Mouse (Mus musculus) gastrocnemius, adult 18-20 months (tissue): ENCODE results near the gene Slfn14. TPM values are rescaled to one million over a fixed set of nuclear protein-coding genes. Genes with fewer than 3 reads are reported as not detected.
"Not testable (repeated sequence)": the region's sequence is repeated elsewhere in the genome, so short reads cannot be mapped to it uniquely, and the experiment has no call there.

Source experiments
- DNase-seq: peaks from one replicate; pipeline ENCODE4 v3.0.0; 2021; ENCODE audit warnings: low spot score
- long read RNA-seq, 2 experiments: library from polyadenylated mRNA; stranded (forward); transcript quantifications; one replicate each; pipeline ENCODE4 v2.0.0; 2021
- total RNA-seq, 2 experiments: library from RNA; stranded (reverse); gene quantifications; 2 replicates each; pipeline ENCODE4 v1.2.3; 2021

The Slfn14 gene
- total RNA-seq, result not detected
- long read RNA-seq, experiment 1, result 0 reads
- long read RNA-seq, experiment 2, result 0 reads

GRCm38 (mm10) chr11:83286566-83286965, at the start of gene Slfn14:
Gene Slfn14 (minus strand): TSS chr11:83286726.
- no peak for DNase-seq

- no peak for DNase-seq
These were observed 49.3 kb upstream of the Slfn14 start for GRCm38 (mm10) chr11:83335826-83336225.

GRCm38 (mm10) chr11:83327427-83327826, 40.9 kb upstream of the Slfn14 start:
- peak; percentile 13 for DNase-seq

DNA sequence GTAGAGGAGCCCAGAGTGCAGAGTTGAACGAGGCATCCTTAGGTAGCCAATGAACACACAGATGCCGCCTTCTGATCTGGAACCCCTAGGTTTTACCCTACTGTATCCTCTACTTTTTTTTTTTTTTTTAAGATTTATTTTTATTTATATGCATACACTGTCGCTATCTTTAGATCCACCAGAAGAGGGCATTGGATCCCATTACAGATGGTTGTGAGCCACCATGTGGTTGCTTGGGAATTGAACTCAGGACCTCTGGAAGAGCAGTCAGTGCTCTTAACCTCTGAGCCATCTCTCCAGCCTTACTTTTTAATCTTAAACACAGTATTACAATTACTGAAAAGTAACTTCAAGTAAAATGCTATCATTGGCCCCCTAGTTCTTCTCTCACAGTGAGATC, 40.2 kb upstream of the Slfn14 start:
- not testable (repeated sequence) for DNase-seq

DNA sequence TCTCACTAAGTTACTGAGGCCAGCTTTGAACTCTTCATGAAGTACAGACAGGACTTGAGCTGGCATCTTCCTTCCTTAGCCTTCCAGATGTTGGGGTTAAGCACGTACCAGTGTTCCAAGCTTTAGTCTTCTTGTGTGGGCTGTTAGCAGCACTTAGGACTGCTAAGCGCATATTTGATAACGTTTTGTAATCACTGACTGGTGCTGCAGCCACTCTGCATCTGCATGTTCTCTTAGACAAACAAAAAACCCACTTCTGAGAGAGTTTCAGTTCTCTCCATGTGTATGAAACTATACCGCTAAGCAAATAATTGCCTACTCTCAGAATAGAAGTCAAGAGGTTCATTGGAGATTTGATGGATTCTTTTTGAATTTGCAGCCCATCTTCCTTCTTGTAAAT, 32.5 kb upstream of the Slfn14 start:
- DNase-seq, result no peak

DNA sequence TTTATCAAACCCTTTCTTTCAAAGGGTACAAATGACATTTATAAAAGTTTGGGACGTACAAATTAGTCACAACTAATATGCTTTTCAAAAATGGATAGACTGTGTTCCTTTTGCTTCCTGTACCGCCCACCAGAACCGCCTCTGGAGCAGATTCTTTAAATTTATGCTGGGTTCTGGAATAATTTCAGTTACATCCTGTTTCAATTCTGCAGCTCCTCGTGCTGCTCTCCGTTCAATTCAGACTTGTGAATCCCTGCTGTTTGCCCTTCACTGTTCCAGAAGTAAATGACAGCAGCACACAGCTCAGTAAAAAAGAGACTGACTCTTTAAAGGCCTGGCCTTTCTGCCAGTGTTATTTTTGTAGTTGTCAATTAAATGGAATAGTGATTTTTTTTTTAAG, 25.9 kb upstream of the Slfn14 start:
- DNase-seq, result no peak

DNA sequence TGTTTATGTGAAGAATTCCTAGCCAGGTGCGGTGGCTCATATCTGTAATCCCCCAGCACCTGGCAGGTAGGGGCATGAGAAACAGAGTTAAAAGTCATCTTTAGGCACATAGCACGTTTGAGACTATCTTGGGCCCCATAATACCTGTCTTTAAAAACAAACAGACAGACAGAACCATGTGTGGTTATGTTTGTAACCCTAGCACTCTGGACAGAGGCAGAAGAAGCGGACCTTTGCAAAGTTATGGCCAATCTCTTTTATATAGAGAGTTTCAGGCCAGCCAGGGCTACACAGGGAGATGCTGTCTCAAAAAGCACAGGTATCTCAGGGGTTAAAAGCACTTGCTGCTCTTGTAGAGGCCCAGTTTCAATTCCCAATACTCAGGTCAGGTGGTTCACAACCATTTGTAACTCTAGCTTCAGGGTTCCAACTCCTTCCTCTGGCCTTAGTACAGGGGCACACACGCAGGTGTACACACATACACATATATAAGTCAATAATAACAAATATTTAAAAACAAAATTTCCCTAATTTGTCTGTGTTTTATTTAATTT, 20.3 kb upstream of the Slfn14 start:
- DNase-seq, result no peak

DNA sequence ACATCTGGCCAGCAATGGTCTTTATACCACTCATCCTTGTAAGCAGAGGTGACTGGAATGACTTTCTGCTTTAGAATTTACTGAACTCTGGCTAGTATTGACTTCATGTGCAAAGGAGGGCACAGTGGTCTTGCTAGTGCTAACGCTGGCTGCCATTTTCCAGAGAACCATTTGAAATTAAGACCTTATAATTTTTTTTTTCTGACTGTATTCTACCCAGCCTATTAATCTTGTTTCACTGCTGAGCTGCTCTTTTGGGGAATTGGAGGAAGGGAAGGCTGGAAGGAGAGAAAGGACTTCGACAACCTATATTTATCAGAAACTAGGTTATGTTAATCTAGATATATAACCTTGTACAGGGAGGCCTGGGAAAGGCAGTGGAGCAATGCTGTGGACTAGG, 18.0 kb upstream of the Slfn14 start:
- DNase-seq, result no peak

DNA sequence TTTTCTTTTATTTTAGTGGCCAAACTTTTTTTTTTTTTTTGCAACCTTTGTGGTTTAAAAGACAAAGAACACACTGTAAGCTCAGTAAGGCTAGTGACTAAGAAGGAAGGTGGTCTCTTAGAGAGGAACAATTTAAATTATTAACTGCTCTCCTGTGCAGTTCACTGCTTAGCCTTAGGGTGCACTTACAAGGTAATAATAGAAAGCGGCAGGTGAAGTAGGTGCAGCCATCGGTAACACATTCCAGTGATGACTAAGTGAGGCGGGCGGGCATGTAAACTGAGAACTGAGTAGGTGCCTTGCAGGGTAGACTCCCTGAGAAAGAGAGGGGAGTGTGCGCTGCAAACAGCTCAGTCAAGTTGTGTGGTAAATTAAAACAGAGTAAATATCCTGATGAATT, 17.2 kb upstream of the Slfn14 start:
- DNase-seq, result no peak

DNA sequence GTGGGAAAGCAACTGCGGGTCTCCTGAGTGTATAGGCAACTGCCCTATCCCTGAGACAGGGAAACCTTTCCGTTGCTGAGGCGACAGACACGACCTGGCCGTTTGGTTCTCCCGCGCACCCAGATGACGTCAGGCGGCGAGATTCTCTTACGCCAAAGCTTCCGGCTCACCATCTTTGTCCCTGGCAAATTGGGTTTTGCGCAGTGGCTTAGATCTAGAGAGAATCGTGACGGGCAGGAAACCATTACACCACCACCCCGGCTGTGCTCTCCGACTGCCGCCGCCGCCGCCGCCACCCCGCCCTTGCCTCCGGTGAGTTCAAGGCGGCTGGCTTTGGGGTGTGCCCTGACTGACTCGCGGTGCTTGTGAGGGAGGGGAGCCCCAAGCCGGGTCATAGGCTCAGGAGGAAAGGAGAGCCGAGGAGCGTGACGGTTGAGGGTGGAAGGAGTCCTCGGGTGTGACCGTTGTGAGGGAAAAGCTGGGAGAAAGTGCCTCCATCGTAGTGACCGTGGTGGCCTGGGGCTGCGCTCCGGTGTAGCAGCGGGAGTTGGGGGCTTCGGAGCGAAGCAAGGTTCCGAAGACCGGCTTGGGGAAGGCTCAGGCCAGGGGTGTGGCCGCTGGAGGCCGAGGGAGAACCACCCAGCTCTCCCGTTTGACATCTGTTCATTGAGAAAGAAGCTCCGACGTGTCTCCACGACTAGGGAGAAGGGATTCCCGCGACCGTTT, 16.2 kb upstream of the Slfn14 start, which contains the start of gene Pex12:
Pex12 (minus strand) TSS at position 61 of the 726 bp plus-strand sequence.
- DNase-seq, result peak; percentile 94

DNA sequence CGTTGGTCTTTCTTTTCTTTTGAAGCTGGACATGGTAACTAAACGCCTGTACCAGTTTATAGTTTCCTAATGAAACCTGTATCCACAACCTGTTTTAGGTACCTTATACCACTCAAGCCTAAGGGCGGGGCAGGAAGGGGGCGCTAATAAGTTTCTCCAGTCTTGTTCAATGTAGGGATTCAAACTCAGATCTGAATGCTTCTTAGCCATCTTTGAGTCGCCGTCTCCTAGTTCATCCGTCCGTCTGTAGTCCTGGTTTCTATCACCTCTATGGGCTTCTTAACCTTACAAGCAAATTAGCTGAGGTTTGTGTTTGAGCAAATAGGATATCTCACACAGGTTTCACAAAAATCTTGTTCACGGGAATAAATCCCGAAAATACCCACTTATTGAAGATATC, 15.6 kb upstream of the Slfn14 start:
- DNase-seq, result no peak

GRCm38 (mm10) chr11:83301431-83301831, 14.9 kb upstream of the Slfn14 start:
- DNase-seq, result no peak

DNA sequence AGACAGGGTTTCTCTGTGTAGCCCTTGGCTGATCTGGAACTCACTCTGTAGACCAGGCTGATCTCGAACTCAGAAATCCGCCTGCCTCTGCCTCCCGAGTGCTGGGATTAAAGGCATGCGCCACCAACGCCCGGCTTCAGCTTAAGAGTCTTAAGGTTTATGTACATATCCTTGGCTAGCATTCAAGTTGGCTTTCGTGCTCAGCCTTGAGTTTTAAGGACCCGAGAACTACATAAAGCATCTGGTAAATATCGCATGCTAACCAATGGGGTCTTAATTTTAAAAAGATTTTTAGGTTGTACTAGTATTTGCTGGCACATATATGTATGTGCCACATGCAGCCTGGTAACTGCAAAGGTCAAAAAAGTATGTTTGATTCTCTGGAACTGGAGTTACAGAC, 13.2 kb upstream of the Slfn14 start:
- DNase-seq, result no peak

GRCm38 (mm10) chr11:83298225-83299195, 12.0 kb upstream of the Slfn14 start, which contains the start of gene Ap2b1:
Gene Ap2b1 (plus strand): TSS chr11:83299024.
- peak; percentile 95 for DNase-seq

DNA sequence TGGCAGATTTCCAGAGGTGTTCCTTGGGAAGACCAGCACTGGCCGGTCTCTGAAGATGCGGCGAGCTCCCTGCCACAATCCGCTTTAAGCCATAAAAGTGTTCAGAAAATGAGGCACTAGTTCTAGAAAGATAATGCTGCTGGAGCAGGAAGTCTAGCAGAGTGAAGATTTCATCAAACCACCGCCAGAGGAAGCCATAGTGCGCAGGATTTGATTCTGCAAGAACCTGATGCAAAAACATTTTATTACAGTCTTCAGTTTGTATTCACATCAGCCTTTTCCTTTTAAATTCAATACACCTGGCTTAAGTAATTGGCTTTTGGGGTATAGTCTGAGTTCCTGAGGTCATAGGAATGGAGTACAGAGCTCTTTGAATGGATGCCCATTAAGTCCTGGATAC, 11.3 kb upstream of the Slfn14 start:
- DNase-seq, result no peak

DNA sequence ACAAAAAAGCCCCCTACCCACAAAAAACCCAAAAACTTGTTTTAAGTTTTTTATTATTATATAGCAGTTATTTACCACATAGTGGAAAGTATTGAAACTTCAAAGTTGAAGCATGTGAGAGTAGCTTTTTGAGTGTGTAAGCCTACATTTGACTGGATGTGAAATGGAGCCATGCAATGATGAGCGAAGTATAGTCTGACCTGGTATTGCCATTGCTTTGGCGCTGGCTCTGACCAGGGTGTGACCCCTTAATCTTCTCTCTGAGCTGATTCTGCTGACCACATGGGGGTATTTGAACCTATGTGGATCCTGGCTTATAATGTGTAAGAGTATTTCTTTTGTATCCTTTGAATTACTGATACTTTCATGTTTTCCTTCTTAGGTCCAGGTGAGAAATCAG, 7.6 kb upstream of the Slfn14 start:
- DNase-seq, result no peak

DNA sequence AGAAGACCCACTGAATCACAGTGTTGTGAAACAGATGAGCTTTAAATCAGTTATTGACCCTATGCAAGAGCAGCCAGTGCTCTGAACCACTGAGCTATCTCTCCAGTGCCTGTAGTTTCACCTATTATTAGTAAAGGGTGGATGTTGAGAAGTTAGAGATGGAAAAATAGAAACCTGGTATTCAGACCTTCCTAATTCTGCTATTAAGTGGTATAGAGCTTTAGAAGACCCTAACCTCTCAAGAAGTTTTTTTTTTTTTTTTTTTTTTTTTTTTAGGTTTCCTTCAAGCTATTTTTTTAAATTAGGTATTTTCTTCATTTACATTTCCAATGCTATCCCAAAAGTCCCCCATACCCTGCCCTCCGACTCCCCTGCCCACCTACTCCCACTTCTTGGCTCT, 6.7 kb upstream of the Slfn14 start:
- no peak for DNase-seq

DNA sequence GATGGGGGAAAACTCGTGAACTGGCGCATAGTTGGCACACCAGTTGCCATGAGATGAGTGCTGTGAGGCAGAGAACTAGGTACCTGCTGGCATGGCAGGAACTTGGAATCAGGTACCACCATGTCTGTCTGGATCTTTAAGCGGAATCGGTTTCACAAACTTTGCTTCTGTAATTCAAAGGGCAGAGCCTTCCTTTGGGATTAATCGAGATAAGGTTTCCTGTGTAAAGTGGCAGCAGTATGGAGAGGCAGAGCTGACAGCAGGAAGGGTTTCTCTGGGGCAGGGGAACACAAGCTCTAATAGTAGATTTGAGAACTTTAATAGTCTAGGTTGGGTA, 5.7 kb upstream of the Slfn14 start:
- no peak for DNase-seq

DNA sequence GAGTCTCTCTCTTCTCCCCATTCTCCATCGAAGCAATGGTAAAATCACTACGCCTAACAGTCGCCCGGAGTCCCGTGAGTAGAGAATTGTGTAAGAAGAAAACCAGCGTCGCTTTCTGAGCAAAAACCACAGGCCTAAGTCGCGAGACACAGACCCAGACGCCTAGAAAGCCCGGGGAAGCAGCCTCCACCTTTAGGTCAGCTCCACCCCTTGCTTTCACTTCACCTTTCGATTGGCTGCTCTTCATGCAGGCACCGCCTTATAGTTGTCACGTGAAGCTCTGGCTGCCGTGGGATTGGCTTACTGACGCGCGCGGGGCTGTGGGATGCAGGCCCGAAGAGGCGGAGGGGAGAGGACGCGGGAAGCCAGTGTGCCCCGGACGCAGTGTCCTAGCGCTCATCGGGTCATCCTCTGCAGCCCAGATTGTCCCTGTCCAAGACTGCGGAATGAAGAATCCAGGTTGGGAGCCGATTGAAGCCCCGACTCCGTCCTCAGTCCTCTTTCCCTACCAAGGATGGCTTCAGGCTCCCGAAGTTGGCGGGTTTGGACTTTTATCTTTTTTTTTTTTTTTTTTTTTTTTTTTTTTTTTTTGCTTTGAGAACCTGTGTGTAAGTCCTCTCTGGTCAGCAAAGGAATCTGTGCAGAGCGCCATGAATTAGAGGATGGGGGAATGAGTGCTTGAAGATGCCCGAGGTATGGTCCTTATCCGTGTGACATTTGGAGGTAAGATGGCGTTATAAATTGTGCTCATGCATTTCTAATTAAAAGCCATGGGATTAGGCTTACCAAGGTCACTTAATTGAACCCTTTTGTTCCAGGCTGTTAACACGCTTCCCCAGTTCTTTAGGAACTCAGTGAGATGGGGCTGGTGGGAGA, 5.1 kb upstream of the Slfn14 start:
- peak; percentile 97 for DNase-seq

DNA sequence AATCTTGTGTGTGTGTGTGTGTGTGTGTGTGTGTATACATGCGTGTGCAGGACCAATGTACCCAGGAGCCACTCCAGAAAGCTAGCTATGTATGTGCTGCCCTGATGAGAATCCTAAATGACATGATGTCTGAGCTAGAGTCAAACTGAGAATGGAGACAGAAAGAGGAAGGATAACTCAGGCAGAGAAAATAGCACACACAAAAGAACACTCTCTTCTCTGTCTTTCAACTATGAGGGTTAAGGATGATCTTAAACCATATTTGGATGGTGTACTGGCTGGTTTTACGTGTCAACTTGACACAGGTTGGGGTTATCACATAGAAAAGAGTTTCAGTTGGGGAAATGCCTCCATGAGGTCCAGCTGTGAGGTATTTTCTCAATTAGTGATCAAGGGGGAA, 3.1 kb upstream of the Slfn14 start:
- DNase-seq, result no peak

GRCm38 (mm10) chr11:83289036-83289435, 2.5 kb upstream of the Slfn14 start:
- DNase-seq, result no peak
